Comparison of ENCODE assay signal across 28 mouse cellular contexts in the genomic region with DNA sequence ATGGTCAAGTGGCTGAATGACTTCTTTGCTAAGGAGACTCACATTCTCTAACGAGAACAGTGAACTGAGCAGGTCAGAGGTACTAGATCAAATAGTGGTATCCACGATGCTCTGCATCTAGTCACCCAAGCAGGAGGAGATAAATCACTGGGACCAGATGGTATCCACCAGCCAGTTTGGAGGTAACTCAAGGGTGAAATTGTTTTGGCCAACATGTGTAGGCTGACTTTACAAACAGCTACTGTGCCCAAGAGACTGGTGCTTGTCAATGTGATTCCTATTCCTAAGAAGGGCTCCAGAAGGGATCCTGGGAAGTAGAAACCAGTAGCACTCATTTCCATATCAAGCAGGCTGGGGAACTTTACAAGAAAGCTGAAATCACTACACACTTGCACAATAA. TPM values are rescaled to one million over a fixed set of nuclear protein-coding genes. Genes with fewer than 3 reads are reported as not detected.
A peak's percentile ranks its signal among the peaks of the same experiment; 100 is the strongest.
DNase-seq lines count a peak whose midpoint lies in the region; ATAC-seq and TF ChIP-seq lines count a peak whose summit lies in the region.
"Had no signal": no experiment of that assay in that cellular context is flagged by ENCODE, and none has a peak within 500 bp of the region (broad histone marks: within the 10 kb centered on the region; RNA-seq: fewer than 3 reads in every experiment).

No protein-coding gene starts in this region.

- H3K27me3 ChIP-seq in midbrain, postnatal 0 days (ENCODE audit: insufficient read depth, low read length) = no peaks in the 10 kb centered on the region
- H3K27me3 ChIP-seq in midbrain, embryonic 15.5 days (replicated peaks) = no peaks in the 10 kb centered on the region
- no peaks in the 10 kb centered on the region for H3K27me3 ChIP-seq in hindbrain, postnatal 0 days (ENCODE audit: insufficient read depth, low read length)
- H3K27me3 ChIP-seq: heart, embryonic 12.5 days; neural tube, embryonic 13.5 days had no signal

- H3K4me3 ChIP-seq in midbrain, postnatal 0 days (ENCODE audit: low read depth, low read length) = no peak overlapping the region
- no peak overlapping the region for H3K4me3 ChIP-seq in midbrain, embryonic 15.5 days
- no peak overlapping the region for H3K4me3 ChIP-seq in hindbrain, postnatal 0 days (ENCODE audit: low read length)
- H3K4me3 ChIP-seq: embryonic facial prominence, embryonic 10.5 days; heart, embryonic 12.5 days; layer of hippocampus, adult 2 months; limb, embryonic 12.5 days; neural tube, embryonic 13.5 days had no signal

- H3K9ac ChIP-seq in midbrain, postnatal 0 days (replicated peaks; ENCODE audit: low read length, poor library complexity, severe bottlenecking) = no peak overlapping the region
- no peak overlapping the region for H3K9ac ChIP-seq in midbrain, embryonic 15.5 days
- no peak overlapping the region for H3K9ac ChIP-seq in hindbrain, postnatal 0 days (replicated peaks; ENCODE audit: low read length)
- H3K9ac ChIP-seq: heart, embryonic 12.5 days; limb, embryonic 12.5 days; liver, postnatal 0 days; neural tube, embryonic 13.5 days had no signal

- H3K27ac ChIP-seq in midbrain, postnatal 0 days (ENCODE audit: low read depth, low read length) = no peak overlapping the region
- no peak overlapping the region for H3K27ac ChIP-seq in midbrain, embryonic 15.5 days
- H3K27ac ChIP-seq in hindbrain, postnatal 0 days = no peak overlapping the region; the same call in 1 of the 2 replicates
- H3K27ac ChIP-seq: embryonic facial prominence, embryonic 10.5 days; layer of hippocampus, adult 2 months; limb, embryonic 12.5 days; macrophage; neural tube, embryonic 13.5 days had no signal

- 47% methylated on average over 2 of the region's 2 CpGs for WGBS in midbrain, postnatal 0 days
- 53% methylated on average over 2 of the region's 2 CpGs for WGBS in midbrain, embryonic 15.5 days
- 38% methylated on average over 2 of the region's 2 CpGs for WGBS in hindbrain, postnatal 0 days

- no peak for TF ChIP-seq CTCF in midbrain, postnatal 0 days (IDR thresholded peaks at IDR 0.05)
- TF ChIP-seq CTCF in hindbrain, postnatal 0 days (IDR thresholded peaks at IDR 0.05; ENCODE audit: low read depth) = no peak

- no peaks in the 10 kb centered on the region for H3K4me1 ChIP-seq in midbrain, postnatal 0 days (ENCODE audit: insufficient read depth, low read length)
- no peaks in the 10 kb centered on the region for H3K4me1 ChIP-seq in midbrain, embryonic 15.5 days
- H3K4me1 ChIP-seq in hindbrain, postnatal 0 days (ENCODE audit: insufficient read depth, low read length) = 0 out of 2 replicates have a peak, but pooled peaks cover 4% of the 10 kb centered on the region
- H3K4me1 ChIP-seq: limb, embryonic 12.5 days; neural tube, embryonic 13.5 days had no signal

- no peaks in the 10 kb centered on the region for H3K36me3 ChIP-seq in midbrain, postnatal 0 days (ENCODE audit: insufficient read depth, low read length)
- no peaks in the 10 kb centered on the region for H3K36me3 ChIP-seq in midbrain, embryonic 15.5 days (replicated peaks)
- no peaks in the 10 kb centered on the region for H3K36me3 ChIP-seq in hindbrain, postnatal 0 days (ENCODE audit: insufficient read depth, low read length)
- H3K36me3 ChIP-seq: embryonic facial prominence, embryonic 10.5 days; heart, embryonic 12.5 days; limb, embryonic 12.5 days; neural tube, embryonic 13.5 days had no signal

- peak; percentile 9 for DNase-seq in embryo, embryonic 11 days
- DNase-seq in embryo, embryonic 10.5 days (ENCODE audit: low spot score) = no peak
- peak; percentile 38 for DNase-seq in kidney, adult 9 months
- no peak for DNase-seq in kidney, postnatal 14 days
- DNase-seq in midbrain, postnatal 0 days (ENCODE audit: low spot score) = peak; percentile 62
- DNase-seq in hindbrain, postnatal 0 days (ENCODE audit: low spot score) = peak; percentile 48
- DNase-seq in thymus, postnatal 36 days = no peak
- DNase-seq: adrenal gland, adult 2 months; cerebellum, adult 18-20 months; gastrocnemius, postnatal 14 days; heart, adult 11 months; heart, postnatal 14 days; liver, postnatal 0 days; thymus, adult 18-20 months had no signal

- no peaks in the 10 kb centered on the region for H3K9me3 ChIP-seq in midbrain, postnatal 0 days (ENCODE audit: low read length)
- H3K9me3 ChIP-seq in midbrain, embryonic 15.5 days = no peaks in the 10 kb centered on the region
- no peaks in the 10 kb centered on the region for H3K9me3 ChIP-seq in hindbrain, postnatal 0 days (ENCODE audit: low read length)
- H3K9me3 ChIP-seq: embryonic facial prominence, embryonic 10.5 days; heart, embryonic 12.5 days; limb, embryonic 12.5 days; neural tube, embryonic 13.5 days had no signal

- no peak overlapping the region for H3K4me2 ChIP-seq in midbrain, postnatal 0 days (ENCODE audit: low read depth, low read length, poor library complexity, severe bottlenecking)
- no peak overlapping the region for H3K4me2 ChIP-seq in midbrain, embryonic 15.5 days
- H3K4me2 ChIP-seq in hindbrain, postnatal 0 days (ENCODE audit: low read depth, low read length) = no peak overlapping the region
- H3K4me2 ChIP-seq: heart, embryonic 12.5 days; limb, embryonic 12.5 days; liver, embryonic 11.5 days; midbrain, embryonic 11.5 days; neural tube, embryonic 13.5 days had no signal

- ATAC-seq in midbrain, postnatal 0 days (ENCODE audit: low FRiP score) = no peak
- no peak for ATAC-seq in midbrain, embryonic 15.5 days (replicated peaks)
- peak; percentile 73 for ATAC-seq in hindbrain, postnatal 0 days
- ATAC-seq: CD4-positive, CD25-positive, alpha-beta regulatory T cell, adult 4 months; forebrain, embryonic 16.5 days; intestine, postnatal 0 days; liver, postnatal 0 days; lung, postnatal 0 days; Patski had no signal

RNA-seq across cellular contexts. Expression of a gene that starts 55.4 kb away (rescaled TPM):
- total RNA-seq in midbrain, postnatal 0 days (2014; rRNA removed) = 1.6 and 4.1 TPM in 2 replicates
- 7.2 and 7.6 TPM in 2 replicates for polyA plus RNA-seq in midbrain, postnatal 0 days (2015; fragmentation: Nextera tagmentation; extraction: Ambion mirVana)
- polyA plus RNA-seq in midbrain, embryonic 15.5 days (2015; fragmentation: Nextera tagmentation; extraction: Ambion mirVana) = 9.6 and 11.3 TPM in 2 replicates
- 3.1 and 3.2 TPM in 2 replicates for total RNA-seq in hindbrain, postnatal 0 days (2014; rRNA removed)
- 9.7 and 10.3 TPM in 2 replicates for polyA plus RNA-seq in hindbrain, postnatal 0 days (2015; fragmentation: Nextera tagmentation; extraction: Ambion mirVana)
- polyA plus RNA-seq: CD4-positive, CD25-positive, alpha-beta regulatory T cell, adult 4 months; macrophage had no signal

Comparison
In these comparisons a context has a peak if more than half of its experiments do, and no peak if none do; other contexts are left out.
1. DNase-seq: peak in embryo, embryonic 11 days (single experiment), kidney, adult 9 months (single experiment), midbrain, postnatal 0 days (single experiment) and hindbrain, postnatal 0 days (single experiment); none in embryo, embryonic 10.5 days (single experiment), kidney, postnatal 14 days (single experiment) and thymus, postnatal 36 days (0 of 2).